Mouse (Mus musculus): Measurements from ENCODE around the gene Faim2.

- TF ChIP-seq CTCF (IDR thresholded peaks at IDR 0.05), result no peak
- TF ChIP-seq POLR2A (IDR thresholded peaks at IDR 0.05; ENCODE audit: insufficient read depth, low read depth, low read length), result no peak
Observed at GRCm38 (mm10) chr15:99546596-99546995, 18.6 kb upstream of the Faim2 start.
